Mouse (Mus musculus) gastrocnemius, postnatal 4 days (tissue): ENCODE measurements around the gene Pds5b. TPM values are rescaled to one million over a fixed set of nuclear protein-coding genes. Genes with fewer than 3 reads are reported as not detected.
"Not testable (repeated sequence)": the region's sequence is repeated elsewhere in the genome, so short reads cannot be mapped to it uniquely, and the experiment has no call there.

Experiments used
- DNase-seq, 2 experiments: peaks; one replicate each; pipeline ENCODE4 v3.0.0; 2021 to 2022; ENCODE audit warnings: low spot score in 2 of 2, mixed read lengths in 2 of 2
- total RNA-seq, 2 experiments: library from RNA; stranded (reverse); gene quantifications; 2 replicates each; pipeline ENCODE4 v1.2.3; 2021

Gene Pds5b
- total RNA-seq, 2 experiments from 2014 or later, result 39.9 to 44.8 TPM

DNA sequence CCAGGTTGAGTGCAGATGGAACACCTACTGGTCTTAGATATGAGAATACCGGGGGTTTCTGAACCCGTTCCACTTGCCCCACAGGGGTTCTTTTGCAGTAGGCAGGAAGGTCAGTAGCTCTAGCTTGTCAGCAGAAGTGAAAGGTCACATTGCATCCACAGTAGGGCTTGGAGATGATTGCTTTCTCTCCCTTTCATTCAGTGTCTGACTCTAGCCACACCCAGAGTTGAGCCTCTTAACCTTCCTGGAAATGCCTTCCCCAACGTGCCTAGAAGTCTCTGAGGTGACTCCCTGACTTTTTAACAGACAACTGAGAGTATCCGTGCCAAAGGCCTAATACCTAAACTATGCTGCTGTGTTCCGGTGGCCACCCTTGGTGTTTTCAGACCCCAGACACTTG is 146.0 kb downstream of the Pds5b start:
- no peak for DNase-seq

GRCm38 (mm10) chr5:150821152-150821551 is 147.6 kb downstream of the Pds5b start:
- no peak for DNase-seq

DNA sequence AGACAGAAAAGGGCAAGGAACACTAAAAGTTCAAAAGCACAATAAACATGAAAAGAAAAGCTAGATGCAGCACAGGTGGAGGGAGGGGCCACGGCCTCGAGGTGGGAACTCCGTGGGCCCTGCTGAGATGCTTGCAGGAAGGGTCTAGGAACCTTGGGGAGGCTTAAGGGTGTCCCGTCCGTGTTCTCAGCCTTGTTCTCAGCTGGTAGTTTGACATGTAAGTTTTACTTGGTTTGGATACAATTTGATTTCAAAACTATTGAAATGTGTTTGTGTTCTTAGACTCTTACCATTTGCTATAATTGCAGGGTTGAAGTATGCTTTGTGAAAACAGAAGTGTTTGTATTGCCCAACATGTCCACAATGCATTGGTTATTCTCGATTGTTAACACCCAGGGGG is 149.2 kb downstream of the Pds5b start:
- DNase-seq, result no peak

GRCm38 (mm10) chr5:150823361-150823760 is 149.8 kb downstream of the Pds5b start:
- DNase-seq, result no peak

GRCm38 (mm10) chr5:150829499-150829898 is 156.0 kb downstream of the Pds5b start:
- no peak for DNase-seq

DNA sequence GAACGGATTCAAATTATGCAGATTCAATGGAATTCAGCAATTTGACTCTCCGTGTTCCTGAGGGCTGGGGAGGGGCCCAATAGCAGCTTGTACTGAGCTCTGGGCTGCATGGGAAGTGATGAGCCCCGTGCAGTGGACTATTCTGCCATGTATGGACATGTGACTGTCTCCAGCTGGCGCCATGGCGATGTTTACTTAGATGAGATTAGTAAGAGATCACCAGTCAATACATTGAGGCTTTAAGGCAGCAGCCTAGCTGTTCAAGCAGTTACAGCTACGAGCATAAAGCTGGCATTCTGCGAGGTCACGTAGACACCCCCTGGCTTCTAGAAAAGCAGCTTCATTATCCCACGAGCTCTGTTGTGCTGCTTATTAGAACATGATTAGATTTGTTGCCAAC is 157.2 kb downstream of the Pds5b start:
- no peak for DNase-seq

DNA sequence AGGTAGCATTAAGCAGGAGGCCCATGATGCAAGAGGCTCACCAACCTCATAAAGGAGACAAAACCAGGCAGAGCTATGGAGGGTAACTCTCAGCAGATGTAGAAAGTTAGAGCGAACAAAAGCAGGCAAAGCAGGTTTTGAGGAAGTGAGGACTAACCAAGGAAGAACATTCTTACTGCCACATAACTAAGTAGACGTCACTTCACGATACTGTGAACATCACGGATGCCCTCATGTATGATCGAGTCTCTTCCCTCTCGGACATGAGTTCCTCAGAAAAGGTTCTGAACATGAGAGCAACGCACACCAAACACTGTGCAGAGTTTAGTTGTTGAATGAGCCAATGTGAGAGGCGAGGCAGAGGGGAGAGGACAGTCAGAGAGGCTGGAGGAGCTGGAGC is 163.2 kb downstream of the Pds5b start:
- DNase-seq, result no peak

GRCm38 (mm10) chr5:150839688-150840541 is 166.4 kb downstream of the Pds5b start:
- peak in 1 of 2 experiments; percentile 35 for DNase-seq

DNA sequence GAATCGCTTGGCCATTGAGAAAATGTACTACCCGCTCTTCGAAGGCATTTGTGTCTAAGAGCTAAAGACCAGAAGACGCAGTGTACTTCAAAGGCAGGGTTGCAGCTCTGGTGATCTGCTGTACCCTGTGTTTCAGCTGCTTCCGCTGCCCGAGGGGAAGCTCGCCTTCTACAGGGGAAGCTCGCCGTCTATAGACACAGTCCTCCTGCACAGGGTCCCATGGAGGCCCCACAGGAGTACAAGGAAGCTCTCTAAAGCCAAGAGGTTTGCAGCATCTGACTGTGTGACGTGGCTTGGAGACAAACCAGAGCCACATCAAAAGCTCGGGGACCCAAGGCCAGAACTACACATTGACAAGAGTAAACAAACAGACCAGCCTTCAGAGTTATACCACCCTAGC is 167.1 kb downstream of the Pds5b start:
- peak in 1 of 2 experiments; percentile 16 for DNase-seq

DNA sequence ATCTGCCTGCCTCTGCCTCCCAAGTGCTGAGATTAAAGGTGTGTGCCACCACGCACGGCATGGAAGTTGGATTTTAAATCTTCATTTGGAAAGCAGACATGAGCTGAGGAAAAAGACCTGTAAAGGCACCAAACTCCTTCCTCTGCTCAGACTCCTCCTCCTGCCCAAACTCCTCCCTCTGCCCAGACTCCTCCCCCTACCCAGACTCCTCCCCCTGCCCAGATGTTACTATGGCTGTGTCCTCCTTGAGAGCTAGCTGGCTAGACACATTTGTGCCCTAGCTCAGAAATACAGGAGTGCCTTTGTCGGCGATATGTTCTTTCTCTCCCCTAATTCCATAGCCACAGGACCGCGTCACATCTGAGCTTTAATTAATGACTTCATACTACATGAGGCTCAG is 172.4 kb downstream of the Pds5b start:
- DNase-seq, result no peak

DNA sequence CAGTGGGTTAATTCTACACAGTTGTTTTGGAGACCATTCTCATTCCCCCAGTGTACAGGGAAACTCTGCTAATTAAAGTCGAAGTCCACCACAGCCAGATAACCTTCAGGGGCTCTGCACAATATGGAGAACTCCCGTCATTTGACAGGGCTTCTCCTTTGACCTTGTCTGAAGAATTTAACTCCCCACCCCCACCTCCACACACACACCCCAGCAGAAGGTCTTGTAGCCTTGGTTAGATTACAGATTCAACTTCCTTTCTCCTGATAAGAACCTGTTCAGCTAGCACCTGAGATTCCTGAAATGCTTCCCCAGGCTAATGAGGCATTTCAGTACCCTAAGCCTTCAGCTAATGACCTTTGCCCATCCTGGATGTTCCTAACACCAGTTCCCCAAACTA is 177.3 kb downstream of the Pds5b start:
- DNase-seq, result no peak

GRCm38 (mm10) chr5:150852097-150852496 is 178.6 kb downstream of the Pds5b start:
- DNase-seq, result not testable (repeated sequence)

- no peak for DNase-seq
Observed at GRCm38 (mm10) chr5:150854506-150854905, 181.0 kb downstream of the Pds5b start.

GRCm38 (mm10) chr5:150859642-150860194 is 186.2 kb downstream of the Pds5b start:
- DNase-seq, result no peak

Other genes with a start within 250 kb of the Pds5b start
- not detected for gene Zar1l, start 155.6 kb upstream of the Pds5b start, total RNA-seq
- gene Brca2, start 151.1 kb upstream of the Pds5b start, total RNA-seq, result 10 to 100 TPM; 13.8 to 14.4 TPM
- 1 to 10 TPM; 3.5 to 3.9 TPM for gene N4bp2l1, start 76.6 kb upstream of the Pds5b start, total RNA-seq
- 10 to 100 TPM; 53.7 to 54.1 TPM for gene N4bp2l2, start 7.6 kb upstream of the Pds5b start, total RNA-seq